Mouse (Mus musculus): ENCODE data around the gene Gm10959.

DNA sequence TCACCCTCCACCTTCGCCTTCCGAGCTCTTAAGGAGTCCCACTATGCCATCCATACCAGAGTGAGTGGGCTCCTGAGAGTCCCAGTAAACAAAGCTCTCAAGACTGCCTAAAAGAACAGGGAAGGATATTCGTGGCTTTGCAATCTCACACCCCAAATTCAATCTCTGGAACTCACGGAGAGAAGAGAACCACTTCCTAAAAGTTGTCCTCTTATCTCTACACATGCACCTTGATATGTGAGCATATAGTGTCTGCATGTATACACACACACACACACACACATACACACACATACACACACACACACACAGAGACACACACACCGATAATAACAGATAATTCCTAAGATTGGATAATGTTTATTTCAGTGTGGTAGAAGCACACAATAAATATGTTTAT, 3.7 kb downstream of the Gm10959 start:
- TF ChIP-seq NRF1 (IDR thresholded peaks at IDR 0.05; ENCODE audit: insufficient read depth, low read depth, low read length, poor library complexity, severe bottlenecking) (no peak), MAZ (IDR thresholded peaks at IDR 0.05; ENCODE audit: low read depth, low read length) (no peak), CTCF (IDR thresholded peaks at IDR 0.05 in 2 of 3, conservative IDR thresholded peaks at IDR 0.05 in 1 of 3; ENCODE audit: control insufficient read depth in 1 of 3, insufficient read depth in 1 of 3, low read depth in 2 of 3, low read length in 3 of 3, poor library complexity in 1 of 3, severe bottlenecking in 1 of 3) (no peak), USF1 (IDR thresholded peaks at IDR 0.05; ENCODE audit: low read depth, low read length) (no peak), ELF1 (IDR thresholded peaks at IDR 0.05; ENCODE audit: low read depth, low read length) (0 out of 2 replicates have a peak, but pooled peaks have one; percentile 9), TBP (IDR thresholded peaks at IDR 0.05; ENCODE audit: low read depth, low read length) (no peak)
